Mouse (Mus musculus): ENCODE results near the gene Eps15. TPM values are rescaled to one million over a fixed set of nuclear protein-coding genes. Genes with fewer than 3 reads are reported as not detected.
A peak's percentile ranks its signal among the peaks of the same experiment; 100 is the strongest.

The Eps15 gene
- total and polyA plus RNA-seq, 2 experiments: 5.5 to 29.6 TPM

DNA sequence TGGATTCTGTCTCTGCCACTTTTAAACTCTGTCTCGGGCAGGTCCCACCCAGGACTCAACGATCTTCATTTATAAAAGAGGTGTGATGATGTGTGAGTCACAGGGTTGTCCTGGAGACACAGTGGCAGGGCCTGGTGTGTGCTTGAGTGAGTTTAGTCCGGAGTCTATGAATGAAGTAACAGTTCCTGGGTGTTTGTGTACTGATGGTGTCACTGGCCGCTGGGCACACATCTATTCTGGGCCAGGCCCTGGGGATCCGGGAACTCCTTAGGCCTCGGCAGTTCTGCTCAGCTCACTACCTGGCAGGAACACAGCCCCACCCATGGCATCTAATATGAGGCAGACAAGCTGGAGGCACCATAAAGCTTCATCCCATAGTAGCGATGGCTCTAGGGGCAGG, 141.5 kb downstream of the Eps15 start:
- 90% methylated on average over 7 of the region's 7 CpGs for WGBS
- no peak overlapping the region for H3K27ac ChIP-seq (replicated peaks; ENCODE audit: insufficient read depth, low read depth, low read length)
- H3K79me2 ChIP-seq (ENCODE audit: control insufficient read depth, insufficient read depth, low read length): no peaks in the 10 kb centered on the region
- no peak overlapping the region for H3K9ac ChIP-seq (ENCODE audit: low read depth, low read length)
- no peaks in the 10 kb centered on the region for H3K36me3 ChIP-seq (ENCODE audit: control insufficient read depth, insufficient read depth, low read length)
- H3K4me3 ChIP-seq (ENCODE audit: insufficient read depth, low read depth, low read length): no peak overlapping the region
- no peak for DNase-seq (ENCODE audit: extremely low read depth, low read depth, low spot score)
- no peaks in the 10 kb centered on the region for H3K27me3 ChIP-seq (ENCODE audit: control insufficient read depth, insufficient read depth, low read length)
- no peak for TF ChIP-seq POLR2A (IDR thresholded peaks at IDR 0.05; ENCODE audit: extremely low read depth, insufficient read depth, low read length)
- TF ChIP-seq CTCF (IDR thresholded peaks at IDR 0.05; ENCODE audit: low read depth, low read length): no peak
- H3K4me1 ChIP-seq (ENCODE audit: control insufficient read depth, insufficient read depth, low read length): no peaks in the 10 kb centered on the region; the same call in 1 of the 2 replicates

GRCm38 (mm10) chr4:109422436-109422835, 142.4 kb downstream of the Eps15 start:
- Histone ChIP-seq H3K4me1 (ENCODE audit: control insufficient read depth, insufficient read depth, low read length) (no peaks in the 10 kb centered on the region; the same call in 1 of the 2 replicates), H3K79me2 (ENCODE audit: control insufficient read depth, insufficient read depth, low read length) (no peaks in the 10 kb centered on the region), H3K9ac (ENCODE audit: low read depth, low read length) (no peak overlapping the region), H3K27me3 (ENCODE audit: control insufficient read depth, insufficient read depth, low read length) (no peaks in the 10 kb centered on the region), H3K36me3 (ENCODE audit: control insufficient read depth, insufficient read depth, low read length) (no peaks in the 10 kb centered on the region), H3K27ac (replicated peaks; ENCODE audit: insufficient read depth, low read depth, low read length) (no peak overlapping the region), H3K4me3 (ENCODE audit: insufficient read depth, low read depth, low read length) (no peak overlapping the region)
- TF ChIP-seq POLR2A (IDR thresholded peaks at IDR 0.05; ENCODE audit: extremely low read depth, insufficient read depth, low read length): no peak
- TF ChIP-seq CTCF (IDR thresholded peaks at IDR 0.05; ENCODE audit: low read depth, low read length): no peak
- 90% methylated on average over 6 of the region's 6 CpGs for WGBS
- no peak for DNase-seq (ENCODE audit: extremely low read depth, low read depth, low spot score)

DNA sequence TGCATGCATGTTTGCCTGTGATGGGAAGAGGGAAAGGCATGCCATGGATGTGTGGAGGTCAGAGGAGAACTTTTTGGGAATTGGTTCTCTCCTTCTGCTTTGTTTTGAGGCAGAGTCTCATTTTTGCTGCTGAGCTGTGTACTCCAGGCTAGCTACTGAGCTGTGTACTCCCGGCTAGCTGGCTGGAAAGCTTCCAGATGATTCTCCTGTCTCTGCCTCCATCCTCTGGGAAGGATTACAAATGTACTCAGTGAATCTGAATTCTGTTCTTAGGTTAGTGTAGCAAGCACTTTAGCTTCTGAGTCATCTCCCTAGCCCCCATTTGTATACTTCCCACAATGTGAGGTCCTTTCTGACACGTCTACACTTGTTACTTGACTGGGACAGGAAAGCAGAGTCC, 143.4 kb downstream of the Eps15 start:
- WGBS: 67% methylated on average over 2 of the region's 2 CpGs
- H3K79me2 ChIP-seq (ENCODE audit: control insufficient read depth, insufficient read depth, low read length): no peaks in the 10 kb centered on the region
- no peak overlapping the region for H3K4me3 ChIP-seq (ENCODE audit: insufficient read depth, low read depth, low read length)
- no peaks in the 10 kb centered on the region for H3K27me3 ChIP-seq (ENCODE audit: control insufficient read depth, insufficient read depth, low read length)
- H3K36me3 ChIP-seq (ENCODE audit: control insufficient read depth, insufficient read depth, low read length): no peaks in the 10 kb centered on the region
- H3K4me1 ChIP-seq (ENCODE audit: control insufficient read depth, insufficient read depth, low read length): no peaks in the 10 kb centered on the region; the same call in 1 of the 2 replicates
- no peak overlapping the region for H3K27ac ChIP-seq (replicated peaks; ENCODE audit: insufficient read depth, low read depth, low read length)
- DNase-seq (ENCODE audit: extremely low read depth, low read depth, low spot score): no peak
- no peak for TF ChIP-seq POLR2A (IDR thresholded peaks at IDR 0.05; ENCODE audit: extremely low read depth, insufficient read depth, low read length)
- TF ChIP-seq CTCF (IDR thresholded peaks at IDR 0.05; ENCODE audit: low read depth, low read length): no peak
- no peak overlapping the region for H3K9ac ChIP-seq (ENCODE audit: low read depth, low read length)

GRCm38 (mm10) chr4:109427058-109427457, 147.0 kb downstream of the Eps15 start:
- Histone ChIP-seq H3K36me3 (ENCODE audit: control insufficient read depth, insufficient read depth, low read length) (no peaks in the 10 kb centered on the region), H3K4me3 (ENCODE audit: insufficient read depth, low read depth, low read length) (no peak overlapping the region), H3K79me2 (ENCODE audit: control insufficient read depth, insufficient read depth, low read length) (no peaks in the 10 kb centered on the region), H3K4me1 (ENCODE audit: control insufficient read depth, insufficient read depth, low read length) (no peaks in the 10 kb centered on the region), H3K9ac (ENCODE audit: low read depth, low read length) (no peak overlapping the region), H3K27ac (replicated peaks; ENCODE audit: insufficient read depth, low read depth, low read length) (no peak overlapping the region), H3K27me3 (ENCODE audit: control insufficient read depth, insufficient read depth, low read length) (no peaks in the 10 kb centered on the region)
- DNase-seq (ENCODE audit: extremely low read depth, low read depth, low spot score): no peak
- WGBS: 74% methylated on average over 1 of the region's 1 CpGs
- TF ChIP-seq CTCF (IDR thresholded peaks at IDR 0.05; ENCODE audit: low read depth, low read length) (no peak), POLR2A (IDR thresholded peaks at IDR 0.05; ENCODE audit: extremely low read depth, insufficient read depth, low read length) (no peak)

- H3K4me3 ChIP-seq (ENCODE audit: insufficient read depth, low read depth, low read length): no peak overlapping the region
- WGBS: 96% methylated on average over 7 of the region's 7 CpGs
- H3K79me2 ChIP-seq (ENCODE audit: control insufficient read depth, insufficient read depth, low read length): no peaks in the 10 kb centered on the region
- TF ChIP-seq CTCF (IDR thresholded peaks at IDR 0.05; ENCODE audit: low read depth, low read length) (no peak), POLR2A (IDR thresholded peaks at IDR 0.05; ENCODE audit: extremely low read depth, insufficient read depth, low read length) (no peak)
- no peaks in the 10 kb centered on the region for H3K36me3 ChIP-seq (ENCODE audit: control insufficient read depth, insufficient read depth, low read length)
- no peaks in the 10 kb centered on the region for H3K27me3 ChIP-seq (ENCODE audit: control insufficient read depth, insufficient read depth, low read length)
- H3K4me1 ChIP-seq (ENCODE audit: control insufficient read depth, insufficient read depth, low read length): peaks cover 8% of the 10 kb centered on the region; the same call in 1 of the 2 replicates
- H3K27ac ChIP-seq (replicated peaks; ENCODE audit: insufficient read depth, low read depth, low read length): no peak overlapping the region
- no peak for DNase-seq (ENCODE audit: extremely low read depth, low read depth, low spot score)
- H3K9ac ChIP-seq (ENCODE audit: low read depth, low read length): no peak overlapping the region
Measured at GRCm38 (mm10) chr4:109430250-109430649, 150.2 kb downstream of the Eps15 start.

- TF ChIP-seq POLR2A (IDR thresholded peaks at IDR 0.05; ENCODE audit: extremely low read depth, insufficient read depth, low read length) (no peak), CTCF (IDR thresholded peaks at IDR 0.05; ENCODE audit: low read depth, low read length) (peak; percentile 60)
- 66% methylated on average over 13 of the region's 13 CpGs for WGBS
- H3K4me3 ChIP-seq (ENCODE audit: insufficient read depth, low read depth, low read length): no peak overlapping the region
- DNase-seq (ENCODE audit: extremely low read depth, low read depth, low spot score): no peak
- no peaks in the 10 kb centered on the region for H3K27me3 ChIP-seq (ENCODE audit: control insufficient read depth, insufficient read depth, low read length)
- H3K4me1 ChIP-seq (ENCODE audit: control insufficient read depth, insufficient read depth, low read length): peaks cover 8% of the 10 kb centered on the region; the same call in 1 of the 2 replicates
- H3K27ac ChIP-seq (replicated peaks; ENCODE audit: insufficient read depth, low read depth, low read length): no peak overlapping the region
- H3K36me3 ChIP-seq (ENCODE audit: control insufficient read depth, insufficient read depth, low read length): no peaks in the 10 kb centered on the region
- no peaks in the 10 kb centered on the region for H3K79me2 ChIP-seq (ENCODE audit: control insufficient read depth, insufficient read depth, low read length)
- H3K9ac ChIP-seq (ENCODE audit: low read depth, low read length): no peak overlapping the region
Measured at GRCm38 (mm10) chr4:109430854-109431253, 150.8 kb downstream of the Eps15 start.
